Mouse (Mus musculus) heart, adult 2 months (tissue): ENCODE measurements around the gene Prop1. TPM values are rescaled to one million over a fixed set of nuclear protein-coding genes. Genes with fewer than 3 reads are reported as not detected.

ENCODE experiments used
- DNase-seq, 2 experiments: peaks; one replicate each; pipeline ENCODE4 v3.0.0; 2021
- H3K27ac ChIP-seq: fragments of 200-600 bp; 2 replicates; pipeline ENCODE4 v1.8.1; 2022
- H3K27me3 ChIP-seq: fragments of 200-500 bp; 2 replicates; pipeline ENCODE4 v1.6.1; 2012; ENCODE audit warnings: mild to moderate bottlenecking, low read length, inconsistent platforms, mixed read lengths; ENCODE audit not compliant: control insufficient read depth, insufficient read depth
- H3K36me3 ChIP-seq: fragments of 200-500 bp; 2 replicates; pipeline ENCODE4 v1.6.1; 2012; ENCODE audit warnings: low read length, inconsistent platforms; ENCODE audit not compliant: control insufficient read depth, insufficient read depth
- H3K4me1 ChIP-seq: fragments of 200-500 bp; 2 replicates; pipeline ENCODE4 v1.6.1; 2011; ENCODE audit warnings: low read length; ENCODE audit not compliant: control insufficient read depth, insufficient read depth
- H3K4me3 ChIP-seq: fragments of 200-600 bp; 2 replicates; pipeline ENCODE4 v1.8.1; 2022
- H3K79me2 ChIP-seq: fragments of 200-500 bp; replicated peaks from 2 replicates; pipeline ENCODE4 v1.6.1; 2012; ENCODE audit warnings: mild to moderate bottlenecking, inconsistent platforms, low read length, moderate library complexity, mixed read lengths; ENCODE audit not compliant: control insufficient read depth, insufficient read depth
- H3K9ac ChIP-seq: fragments of 200-500 bp; 2 replicates; pipeline ENCODE4 v1.6.1; 2012; ENCODE audit warnings: low read depth, mild to moderate bottlenecking, control low read depth, inconsistent platforms, low read length, mixed read lengths
- CTCF ChIP-seq: fragments of 200-600 bp; IDR thresholded peaks from 2 replicates; pipeline ENCODE4 v1.8.1; 2022; ENCODE audit warnings: antibody characterized with exemption, mild to moderate bottlenecking, moderate library complexity
- EP300 ChIP-seq: fragments of 200-500 bp; IDR thresholded peaks from 2 replicates; pipeline ENCODE4 v1.6.1; 2011; ENCODE audit warnings: low read depth, low read length, control low read depth; ENCODE audit not compliant: insufficient read depth
- POLR2A ChIP-seq: fragments of 200-500 bp; IDR thresholded peaks from 2 replicates; pipeline ENCODE4 v1.6.1; 2011; ENCODE audit warnings: mild to moderate bottlenecking, low read depth, low read length, control low read depth; ENCODE audit not compliant: insufficient read depth
- WGBS: fragments of 180-500 bp; shearing (Covaris S2); methylation state at CpG from one replicate; pipeline ENCODE4 v1.1.7; 2018; 5-methylcytosine and 5-hydroxymethylcytosine counted together
- intact Hi-C: fragments of 180-260 bp; cut with DNase I; formaldehyde crosslinking; loops from one replicate; pipeline ENCODE4 v1.15.1; 2025
- polyA plus RNA-seq: library from polyadenylated mRNA; depleted of rRNA; stranded (reverse); fragments of >200 nt; gene quantifications from 2 replicates; pipeline ENCODE4 v1.2.3, GENCODE M21; 2012; rRNA removed
- total RNA-seq, 2 experiments: library from RNA; stranded (reverse); gene quantifications; 2 replicates each; pipeline ENCODE4 v1.2.3; 2021

Gene Prop1
- total and polyA plus RNA-seq, 3 experiments = not detected

- no peak for DNase-seq
- H3K27me3 ChIP-seq = no peaks in the 10 kb centered on the region
- no peak overlapping the region for H3K4me3 ChIP-seq
- no peak overlapping the region for H3K27ac ChIP-seq
- H3K36me3 ChIP-seq = no peaks in the 10 kb centered on the region
- 0 out of 2 replicates have a peak, but pooled peaks cover 2% of the 10 kb centered on the region for H3K79me2 ChIP-seq
- no peak for TF ChIP-seq EP300
- no peak for TF ChIP-seq POLR2A
- TF ChIP-seq CTCF = no peak
- no peaks in the 10 kb centered on the region for H3K4me1 ChIP-seq
- no peak overlapping the region for H3K9ac ChIP-seq
- WGBS = 77% methylated on average over 1 of the region's 1 CpGs
- intact Hi-C loops = no loop called here
These were observed 40.3 kb downstream of the Prop1 start for GRCm38 (mm10) chr11:50913301-50913700.

GRCm38 (mm10) chr11:50908136-50908535 is 45.4 kb downstream of the Prop1 start:
- intact Hi-C loops = no loop called here
- no peaks in the 10 kb centered on the region for H3K27me3 ChIP-seq
- no peak for TF ChIP-seq CTCF
- TF ChIP-seq EP300 = no peak
- TF ChIP-seq POLR2A = no peak
- H3K27ac ChIP-seq = no peak overlapping the region
- no peak for DNase-seq
- 89% methylated on average over 5 of the region's 5 CpGs for WGBS
- no peak overlapping the region for H3K4me3 ChIP-seq
- no peaks in the 10 kb centered on the region for H3K79me2 ChIP-seq
- no peaks in the 10 kb centered on the region for H3K36me3 ChIP-seq
- H3K4me1 ChIP-seq = no peaks in the 10 kb centered on the region
- H3K9ac ChIP-seq = no peak overlapping the region

Other genes starting within 250 kb of the Prop1 start
- gene Zfp354c, start 126.0 kb downstream of the Prop1 start, total RNA-seq = 1 to 10 TPM; 2.9 to 4.1 TPM
- 0.70 and 2.2 TPM in 2 replicates for gene Zfp354c, start 126.0 kb downstream of the Prop1 start, polyA plus RNA-seq
- gene Zfp879, start 112.2 kb downstream of the Prop1 start, total RNA-seq = 1 to 10 TPM; 1.4 to 1.7 TPM
- 0.37 and 0.53 TPM in 2 replicates for gene Zfp879, start 112.2 kb downstream of the Prop1 start, polyA plus RNA-seq
- gene Grm6, start 103.1 kb downstream of the Prop1 start, total RNA-seq = under 1 TPM in 1 of 2 experiments, not detected in 1; 0.07 TPM
- 0.06 TPM in 1 of 2 replicates, not detected in the other for gene Grm6, start 103.1 kb downstream of the Prop1 start, polyA plus RNA-seq
- 1 to 10 TPM in 1 of 2 experiments, under 1 TPM in 1; 0.78 to 1.3 TPM for gene Zfp454, start 66.1 kb downstream of the Prop1 start, total RNA-seq
- gene Zfp454, start 66.1 kb downstream of the Prop1 start, polyA plus RNA-seq = 0.27 and 1.5 TPM in 2 replicates
- 1 to 10 TPM; 2.9 to 3.0 TPM for gene Zfp2, start 37.6 kb downstream of the Prop1 start, total RNA-seq
- 0.78 and 3.2 TPM in 2 replicates for gene Zfp2, start 37.6 kb downstream of the Prop1 start, polyA plus RNA-seq
- 1 to 10 TPM; 1.3 TPM for gene Zfp354b, start 22.1 kb downstream of the Prop1 start, total RNA-seq
- gene Zfp354b, start 22.1 kb downstream of the Prop1 start, polyA plus RNA-seq = 0.45 and 0.79 TPM in 2 replicates
- gene 4933414I15Rik, start 10.0 kb downstream of the Prop1 start, total RNA-seq = not detected
- not detected in 2 replicates for gene 4933414I15Rik, start 10.0 kb downstream of the Prop1 start, polyA plus RNA-seq
- not detected for gene Olfr1378, start 12.8 kb upstream of the Prop1 start, total RNA-seq
- gene Olfr1378, start 12.8 kb upstream of the Prop1 start, polyA plus RNA-seq = not detected in 2 replicates
- not detected for gene Olfr1377, start 28.2 kb upstream of the Prop1 start, total RNA-seq
- gene Olfr1377, start 28.2 kb upstream of the Prop1 start, polyA plus RNA-seq = not detected in 2 replicates
- gene Olfr51, start 49.8 kb upstream of the Prop1 start, total RNA-seq = not detected
- gene Olfr51, start 49.8 kb upstream of the Prop1 start, polyA plus RNA-seq = not detected in 2 replicates
- not detected for gene Olfr54, start 60.5 kb upstream of the Prop1 start, total RNA-seq
- not detected in 2 replicates for gene Olfr54, start 60.5 kb upstream of the Prop1 start, polyA plus RNA-seq
- gene Olfr1375, start 94.3 kb upstream of the Prop1 start, total RNA-seq = not detected
- gene Olfr1375, start 94.3 kb upstream of the Prop1 start, polyA plus RNA-seq = not detected in 2 replicates
- 1 to 10 TPM; 1.2 to 1.3 TPM for gene Zfp354a, start 105.5 kb upstream of the Prop1 start, total RNA-seq
- 0.86 and 1.3 TPM in 2 replicates for gene Zfp354a, start 105.5 kb upstream of the Prop1 start, polyA plus RNA-seq